Mouse (Mus musculus) retina, postnatal 7 days (tissue): Measurements from ENCODE around the gene Pcx.

Source experiments
- DNase-seq: peaks from one replicate; pipeline ENCODE4 v3.0.0-alpha.2; 2012; ENCODE audit warnings: low read depth, low spot score

Pcx gene

DNA sequence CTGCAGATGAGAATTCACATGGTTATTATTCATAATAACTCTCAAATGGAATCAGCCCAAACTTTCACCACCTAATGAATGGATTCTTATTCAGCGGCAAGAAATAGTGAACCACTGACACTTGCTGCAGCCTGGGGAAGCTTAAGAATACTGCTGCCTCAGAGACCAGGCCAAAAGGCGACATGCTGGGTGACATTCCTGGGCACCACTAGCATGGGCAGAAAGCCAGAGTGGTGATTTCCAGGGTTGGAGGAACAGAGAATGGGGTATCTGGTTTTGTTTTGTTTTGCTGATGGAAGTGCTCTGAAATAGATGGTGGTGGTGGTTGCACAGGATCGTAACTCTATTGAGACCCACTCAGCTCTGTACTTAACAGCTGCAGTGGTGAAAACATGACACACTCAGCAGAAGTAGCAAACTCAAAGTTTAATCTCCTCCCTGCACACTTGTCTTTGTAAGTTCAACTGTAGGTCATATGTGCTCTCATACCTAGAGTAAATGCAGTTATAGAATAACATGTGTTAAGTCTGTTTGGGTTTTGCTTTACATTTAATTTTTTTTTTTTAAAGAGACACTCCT, 38.1 kb downstream of the Pcx start:
- no peak for DNase-seq

DNA sequence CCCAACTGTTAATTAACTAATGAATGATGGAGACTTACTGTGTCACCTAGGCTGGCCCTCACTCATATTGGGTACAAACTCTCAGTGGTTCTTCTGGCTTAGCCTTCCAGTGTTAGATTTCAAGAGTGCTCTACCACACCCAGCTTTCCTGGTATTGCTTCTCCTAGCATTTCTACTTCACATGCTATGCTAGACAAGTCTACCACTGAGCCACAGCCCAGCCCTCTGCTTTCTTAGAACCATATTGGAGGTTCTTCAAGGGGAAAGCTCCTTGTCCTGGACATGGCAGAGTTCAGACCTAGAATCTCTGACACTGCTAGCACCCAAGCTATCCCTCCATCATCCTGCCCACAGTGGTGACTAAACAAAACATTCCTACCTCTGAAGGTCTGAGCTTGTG, 44.0 kb downstream of the Pcx start:
- no peak for DNase-seq

DNA sequence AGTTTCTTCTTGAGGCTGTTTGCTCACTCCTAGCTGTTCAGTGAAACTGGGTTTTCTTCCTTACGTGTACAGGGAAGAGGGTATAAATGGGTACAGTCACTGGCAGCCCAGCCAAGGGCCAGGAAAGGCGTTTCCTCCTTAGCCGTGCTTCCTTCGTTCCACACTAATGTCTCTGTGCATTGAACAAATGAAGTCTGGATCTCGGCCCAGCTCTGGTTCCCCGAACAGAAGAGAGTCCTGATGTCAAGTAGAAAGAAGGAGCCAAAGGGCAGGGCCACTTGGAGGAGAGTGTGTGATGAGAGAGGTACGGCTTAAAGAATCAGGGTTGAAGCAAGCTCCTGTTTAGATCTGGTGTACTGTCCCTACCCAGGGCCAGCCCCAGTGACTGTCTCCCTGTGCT, 44.8 kb downstream of the Pcx start:
- DNase-seq, result no peak

DNA sequence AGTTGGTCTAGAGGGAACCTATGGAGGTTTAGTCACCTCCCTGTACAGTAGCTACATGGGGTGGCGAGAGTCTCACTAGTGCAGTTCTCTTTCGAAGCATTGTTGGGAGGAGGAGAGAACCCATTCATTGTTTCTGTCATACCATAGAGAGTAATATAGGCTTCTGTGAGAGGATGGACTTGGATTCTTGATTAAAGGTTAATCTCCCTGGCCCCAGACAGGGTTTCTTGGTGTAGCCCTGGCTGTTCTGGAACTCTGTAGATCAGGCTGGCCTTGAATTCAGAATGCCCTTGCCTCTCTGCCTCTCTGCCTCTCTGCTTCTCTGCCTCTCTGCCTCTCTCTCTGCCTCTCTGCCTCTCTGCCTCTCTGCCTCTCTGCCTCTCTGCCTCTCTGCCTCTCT, 46.5 kb downstream of the Pcx start:
- DNase-seq, result no peak

DNA sequence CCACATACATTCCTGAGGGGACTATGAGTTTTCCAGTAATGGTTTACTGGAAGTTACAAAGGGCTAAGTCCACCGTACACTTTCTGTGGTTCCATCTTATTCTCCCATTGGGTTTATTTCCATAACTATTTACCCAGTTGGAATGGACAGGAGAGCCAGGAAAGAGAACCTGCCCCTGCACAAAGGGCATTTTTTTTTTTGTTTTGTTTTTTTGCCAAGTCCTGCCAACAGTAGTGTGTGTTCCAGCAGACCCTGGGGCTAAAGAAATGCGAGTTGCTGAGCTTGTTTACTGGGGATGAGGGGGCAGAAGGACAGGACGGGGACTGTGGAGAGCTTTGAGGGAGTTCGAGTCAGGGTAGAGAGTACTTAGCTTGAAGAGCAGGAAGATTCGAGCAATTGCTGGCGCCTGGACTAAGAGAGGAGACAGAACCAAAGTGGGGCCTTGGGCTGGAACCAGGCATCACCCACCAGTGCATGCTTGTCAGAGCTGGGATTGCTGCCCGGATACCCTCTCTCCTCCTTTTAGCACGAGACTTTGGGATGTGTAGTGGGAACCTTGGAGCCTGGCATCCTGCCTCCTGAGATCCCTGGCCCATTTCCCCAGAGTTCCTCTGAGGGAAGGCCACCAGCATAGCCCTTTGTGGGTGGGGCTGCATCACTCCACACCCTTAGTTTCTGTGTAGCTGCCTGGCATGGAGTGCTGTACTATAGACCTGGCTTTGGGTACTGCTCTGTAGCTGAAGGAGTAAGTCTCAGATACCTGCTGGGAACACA, 47.7 kb downstream of the Pcx start:
- DNase-seq, result no peak

DNA sequence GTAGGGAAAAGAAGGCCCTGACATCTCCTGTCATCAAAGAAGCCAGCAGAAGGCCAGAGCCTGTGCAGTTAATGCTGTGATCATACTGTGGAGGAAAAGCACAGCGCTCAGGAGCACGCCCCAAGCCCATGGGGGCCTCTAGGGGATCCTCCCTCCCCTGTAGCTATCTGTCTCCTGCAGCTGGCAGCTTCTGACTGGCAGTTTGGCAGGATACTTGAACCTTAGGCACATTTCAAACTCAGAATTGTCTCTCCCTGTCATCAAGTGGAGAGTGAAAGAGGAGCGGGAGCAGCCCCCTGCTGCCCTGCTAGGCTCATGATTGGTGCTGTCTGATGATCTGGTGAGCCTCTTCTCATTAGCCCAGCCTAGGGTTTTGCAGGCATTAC, 48.3 kb downstream of the Pcx start:
- no peak for DNase-seq

DNA sequence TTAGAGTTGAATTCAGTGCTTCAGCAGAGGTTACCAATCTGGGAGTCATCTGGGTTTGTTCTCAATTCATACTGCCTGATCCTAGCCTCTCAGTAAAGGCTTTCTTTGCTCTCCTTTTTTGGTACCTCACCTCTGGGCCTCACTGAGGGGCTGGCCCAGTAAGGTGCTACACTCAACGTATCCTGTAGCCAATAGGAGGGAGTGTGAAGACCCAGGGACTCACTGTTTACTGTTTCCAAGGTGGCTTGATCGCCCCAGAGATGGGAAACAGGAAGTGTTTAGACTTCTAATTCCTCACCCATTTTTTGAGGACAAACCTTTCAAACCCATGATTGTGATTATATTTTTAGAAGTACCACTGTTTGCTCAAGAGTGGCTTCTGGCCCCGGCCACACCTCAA, 48.7 kb downstream of the Pcx start:
- DNase-seq, result no peak

DNA sequence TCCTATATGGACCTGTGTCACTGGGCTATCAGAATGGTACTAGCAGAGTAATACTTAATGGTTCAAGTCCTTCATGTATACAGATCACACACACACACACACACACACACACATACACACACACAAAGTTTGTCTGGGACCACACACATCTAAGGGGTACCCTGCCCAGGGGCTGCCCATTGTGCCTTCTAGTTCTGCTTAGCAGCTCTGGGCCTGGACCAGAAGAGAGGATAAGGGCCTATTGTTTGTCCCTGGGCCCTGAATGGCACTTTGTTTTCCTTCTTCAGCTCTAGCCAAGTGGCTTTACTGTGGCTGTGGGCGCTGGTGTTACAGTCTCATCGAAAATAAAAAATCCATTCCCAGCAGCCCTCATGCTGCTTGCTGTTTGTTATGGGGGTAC, 49.3 kb downstream of the Pcx start:
- no peak for DNase-seq

DNA sequence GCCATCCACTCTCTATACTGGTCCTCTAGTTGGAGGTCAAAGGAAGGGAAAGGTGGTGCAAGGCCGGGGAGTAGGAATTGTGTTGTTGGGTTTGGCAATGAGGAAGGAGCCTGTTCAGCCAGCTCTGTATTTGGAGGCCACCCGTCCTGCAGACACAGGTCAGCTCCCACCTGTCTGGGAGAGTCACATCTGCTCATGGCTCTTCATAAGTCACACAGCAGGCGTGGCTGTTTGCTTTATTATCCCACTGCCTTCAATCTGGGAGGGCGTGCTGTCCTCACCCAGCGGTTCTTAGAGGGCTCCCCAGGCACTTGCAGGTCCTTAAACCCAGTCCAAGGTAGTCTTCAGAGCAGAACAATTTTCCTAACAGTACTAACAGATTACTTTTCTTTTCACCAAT, 49.9 kb downstream of the Pcx start:
- DNase-seq, result no peak

DNA sequence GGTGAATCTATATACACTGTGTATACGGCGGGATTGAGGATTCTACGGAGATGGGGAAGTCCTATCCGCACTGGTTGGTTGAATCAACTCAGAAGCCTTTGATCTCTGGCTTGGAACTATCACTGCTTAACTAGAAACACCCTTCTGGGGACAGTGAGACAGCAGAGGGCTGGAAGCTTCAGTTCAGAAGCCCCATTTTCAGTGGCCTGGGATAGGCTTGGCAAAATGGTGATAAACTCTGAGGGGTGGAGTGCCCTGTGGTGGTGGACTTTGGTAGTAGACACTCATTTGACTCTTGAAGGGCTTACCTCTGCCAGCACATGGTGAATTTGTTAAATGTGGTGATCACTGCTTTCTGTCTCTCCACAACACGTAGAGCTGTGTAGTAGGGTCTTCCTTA, 55.4 kb downstream of the Pcx start:
- DNase-seq, result no peak

DNA sequence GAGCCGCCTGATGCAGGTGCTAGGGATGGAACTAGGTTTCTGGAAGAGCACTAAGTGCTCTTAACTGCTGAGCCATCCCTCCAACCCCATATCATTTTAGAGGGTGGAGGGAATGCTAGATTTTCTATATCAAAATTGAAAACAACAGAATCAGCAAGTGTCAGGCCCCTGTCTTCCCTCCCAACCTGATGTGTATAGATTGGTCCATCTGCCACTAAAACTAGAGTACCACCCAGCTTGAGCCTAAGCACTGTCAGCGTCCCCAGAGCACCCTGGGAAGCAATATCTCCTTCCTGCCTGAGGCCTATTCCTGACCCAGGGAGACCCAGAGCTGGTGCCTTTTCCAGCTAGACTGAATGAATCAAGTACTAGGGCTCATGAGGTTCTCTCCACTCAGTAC, 56.6 kb downstream of the Pcx start:
- no peak for DNase-seq

DNA sequence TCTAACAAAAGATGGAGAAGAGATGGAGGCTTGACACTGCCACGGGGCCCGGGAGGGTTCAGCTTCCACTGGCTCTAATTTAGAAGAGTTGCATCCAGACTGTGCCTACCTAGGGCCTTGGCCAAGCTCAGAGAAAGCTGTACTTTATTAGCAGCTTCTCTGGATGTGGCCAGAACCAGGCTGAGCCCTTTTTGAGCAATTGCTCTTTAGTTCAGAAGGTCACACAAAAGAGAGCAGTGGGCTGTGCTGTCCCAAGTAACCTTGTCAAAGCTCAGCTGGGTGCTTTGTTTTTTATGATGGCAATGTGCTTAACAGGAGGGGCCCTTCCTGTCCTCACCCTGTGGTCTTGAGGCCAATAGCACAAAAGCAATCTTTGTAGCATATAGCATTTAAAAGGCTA, 57.4 kb downstream of the Pcx start:
- no peak for DNase-seq

DNA sequence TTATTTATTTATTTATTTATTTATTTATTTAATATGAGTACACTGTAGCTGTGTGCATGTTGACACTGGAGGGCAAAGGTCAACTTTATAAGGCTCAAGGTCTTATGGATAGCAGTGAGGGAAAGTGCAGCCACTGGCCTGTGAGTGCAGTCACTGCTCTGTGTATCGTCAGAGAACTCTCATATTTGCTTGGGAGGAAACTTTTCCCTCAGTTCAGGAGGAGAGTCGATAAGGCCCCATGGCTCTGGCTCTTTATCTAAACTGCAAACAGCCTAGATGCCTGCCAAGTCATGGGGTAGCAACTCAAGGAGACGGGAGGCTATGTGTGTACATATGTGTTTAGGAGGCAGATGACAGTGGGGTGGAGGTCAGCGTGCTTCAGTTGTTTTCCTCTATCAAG, 58.6 kb downstream of the Pcx start:
- no peak for DNase-seq

DNA sequence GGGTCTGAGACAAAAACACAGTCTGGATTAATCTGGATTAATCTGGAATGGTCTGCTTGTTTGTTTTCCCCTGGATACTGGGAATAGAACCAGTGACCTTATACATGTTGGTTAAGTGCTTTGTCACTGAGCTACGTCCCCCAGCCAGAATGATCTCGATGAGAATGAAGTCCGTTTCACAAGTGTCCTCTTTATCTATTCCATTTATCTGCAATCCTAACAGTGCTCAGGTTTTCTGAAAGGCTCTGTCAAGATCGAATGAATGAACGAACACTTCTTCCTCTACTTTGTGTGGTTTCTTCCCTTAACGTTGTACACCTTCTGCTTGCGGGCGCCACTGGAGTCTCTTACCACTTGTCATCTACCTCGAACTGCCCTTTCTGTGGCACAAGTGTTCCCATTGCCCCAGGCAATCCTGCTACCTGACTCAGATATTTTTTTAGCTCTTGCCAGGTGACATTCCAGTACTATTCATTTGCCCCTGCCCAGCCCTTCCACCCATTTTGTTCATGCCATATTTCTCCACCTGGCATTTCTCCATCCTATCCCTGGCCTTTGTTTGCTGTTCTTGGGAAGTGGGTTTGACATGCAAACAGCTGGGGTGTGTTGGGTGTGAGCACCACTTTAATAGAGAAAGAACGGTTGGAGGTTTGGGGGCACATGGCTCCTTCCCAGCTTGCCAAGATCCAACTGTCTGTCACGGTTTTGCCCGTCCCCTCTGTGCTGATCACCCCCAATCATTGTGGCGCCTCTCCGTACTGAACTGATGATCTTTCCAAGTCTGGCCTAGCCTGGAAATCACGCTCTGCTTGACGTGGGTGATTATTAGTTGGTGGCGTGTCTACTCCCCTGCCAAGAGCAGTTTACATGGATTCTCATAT, 59.3 kb downstream of the Pcx start:
- no peak for DNase-seq

DNA sequence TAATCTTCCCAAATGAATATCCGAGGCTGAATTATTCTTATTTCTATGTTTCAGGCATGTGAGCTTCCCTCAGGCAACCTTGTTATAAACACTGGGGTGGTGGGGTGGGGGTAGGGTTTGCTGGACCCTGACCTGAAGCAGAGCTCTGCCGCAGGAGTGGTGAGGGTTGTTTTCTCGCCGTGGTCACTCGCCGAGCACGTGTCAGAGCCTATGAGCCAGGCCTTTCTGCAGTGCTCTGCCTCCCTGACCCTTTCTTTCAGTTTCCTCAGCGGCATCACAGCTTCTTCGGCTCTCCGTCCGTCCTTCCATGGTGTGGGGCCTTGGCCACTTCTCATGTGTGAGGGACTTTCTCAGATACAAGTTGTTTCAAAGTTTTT, 60.0 kb downstream of the Pcx start:
- DNase-seq, result no peak

DNA sequence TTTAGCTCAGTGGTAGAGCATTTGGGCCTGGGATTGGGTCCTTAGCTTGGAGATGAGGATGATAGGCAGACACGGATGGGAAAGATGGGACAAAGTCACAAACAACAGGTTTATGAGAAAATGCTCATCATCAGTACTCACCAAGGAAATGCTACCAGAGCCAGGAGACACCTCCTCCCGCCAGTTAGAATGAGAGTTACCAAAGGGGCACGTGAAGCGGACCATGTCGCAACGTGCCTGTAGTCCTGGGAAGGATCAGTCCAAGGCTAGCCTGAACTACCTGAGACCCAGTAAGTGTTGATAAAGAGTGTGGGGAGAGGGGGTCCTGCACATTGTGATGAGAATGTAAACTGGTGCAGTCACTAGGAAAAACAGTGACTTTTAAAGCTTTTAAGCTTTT, 60.5 kb downstream of the Pcx start:
- no peak for DNase-seq

DNA sequence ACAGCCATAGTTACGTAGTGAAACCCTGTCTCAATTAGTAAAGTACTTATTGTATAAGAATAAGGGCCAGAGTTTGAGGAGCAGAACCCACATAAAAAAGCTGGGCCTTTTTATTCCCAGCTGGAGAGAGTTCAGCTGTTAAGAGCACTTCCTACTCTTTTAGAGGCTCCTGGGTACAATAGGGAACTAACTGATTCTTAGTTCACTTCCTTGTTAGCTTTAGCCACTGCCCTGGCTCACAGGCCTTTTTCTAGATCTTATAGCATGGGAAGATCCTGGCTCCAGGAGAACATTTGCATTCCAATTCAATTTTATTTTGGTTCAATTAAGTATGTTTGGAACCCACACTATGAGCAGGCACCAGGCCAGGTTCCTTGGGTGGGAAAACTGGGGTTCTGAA, 61.4 kb downstream of the Pcx start:
- no peak for DNase-seq

DNA sequence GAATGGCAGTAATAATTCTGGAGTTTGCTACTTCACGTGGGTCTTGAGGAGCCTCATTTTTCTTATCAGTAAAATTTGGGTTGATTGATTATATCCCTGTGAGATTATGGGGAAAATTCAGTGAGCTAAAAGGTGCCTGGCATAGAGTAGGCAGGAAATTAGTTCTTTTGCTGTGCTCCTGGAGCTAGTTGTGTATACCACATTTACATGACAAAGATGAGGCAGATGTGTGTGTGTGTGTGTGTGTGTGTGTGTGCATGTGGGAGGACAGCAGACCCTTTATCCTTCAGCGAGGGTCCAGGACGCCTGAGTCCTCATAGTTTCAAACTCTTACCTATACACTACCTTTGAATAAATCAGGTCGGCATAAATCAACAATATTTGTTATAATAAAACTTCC, 61.8 kb downstream of the Pcx start:
- DNase-seq, result no peak

DNA sequence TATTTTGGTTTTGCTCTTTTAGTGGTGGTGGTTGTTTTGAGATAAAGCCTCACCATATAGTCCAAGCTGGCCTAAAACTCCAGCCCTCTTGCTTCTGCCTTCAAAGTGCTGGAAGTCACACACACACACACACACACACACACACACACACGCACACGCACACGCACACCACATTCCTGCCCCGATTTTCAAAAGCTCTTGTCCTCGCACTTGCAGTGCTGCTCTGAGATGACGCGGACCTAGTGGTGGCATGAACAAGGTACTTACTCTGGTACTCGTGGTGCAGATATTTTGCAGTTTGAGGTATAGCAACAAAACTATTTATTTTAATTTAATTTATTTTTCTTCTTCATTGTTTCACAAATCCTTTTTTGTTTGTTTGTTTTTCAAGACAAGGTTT, 62.2 kb downstream of the Pcx start:
- no peak for DNase-seq

DNA sequence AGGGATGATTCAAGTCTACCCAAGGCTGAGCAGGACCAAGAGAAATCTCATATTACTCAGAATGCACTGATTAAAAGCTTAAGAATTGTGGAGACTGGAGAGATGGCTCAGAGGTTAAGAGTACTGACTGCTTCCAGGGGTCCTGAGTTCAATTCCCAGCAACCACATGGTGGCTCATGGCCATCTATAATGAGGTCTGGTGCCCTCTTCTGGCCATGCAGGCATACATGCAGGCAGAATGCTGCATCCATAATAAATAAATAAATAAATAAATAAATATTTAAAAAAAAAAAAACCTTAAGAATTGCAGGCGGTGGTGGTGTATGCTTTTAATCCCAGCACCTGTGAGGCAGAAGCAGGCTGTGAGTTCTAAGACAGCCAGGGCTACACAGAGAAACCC, 63.0 kb downstream of the Pcx start:
- no peak for DNase-seq

DNA sequence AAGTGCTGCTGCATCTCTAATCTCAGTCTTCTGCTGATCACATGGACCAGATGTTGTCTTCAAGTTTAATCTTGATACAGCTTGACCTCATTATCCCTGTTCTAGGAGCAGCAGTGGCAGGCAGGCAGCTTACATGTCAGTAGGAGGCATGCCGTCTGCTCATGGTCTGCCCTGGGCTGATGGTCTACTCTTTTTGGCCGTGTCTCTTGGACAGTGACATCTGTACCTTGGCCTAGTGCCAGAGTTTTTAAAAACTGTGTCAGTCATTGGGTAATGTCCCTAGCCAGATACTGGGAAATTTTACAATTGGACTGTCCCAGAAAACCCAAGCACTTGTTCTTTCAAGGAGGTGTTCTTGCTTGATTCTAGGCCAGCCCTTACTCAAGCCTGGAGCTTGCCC, 68.5 kb downstream of the Pcx start:
- no peak for DNase-seq

DNA sequence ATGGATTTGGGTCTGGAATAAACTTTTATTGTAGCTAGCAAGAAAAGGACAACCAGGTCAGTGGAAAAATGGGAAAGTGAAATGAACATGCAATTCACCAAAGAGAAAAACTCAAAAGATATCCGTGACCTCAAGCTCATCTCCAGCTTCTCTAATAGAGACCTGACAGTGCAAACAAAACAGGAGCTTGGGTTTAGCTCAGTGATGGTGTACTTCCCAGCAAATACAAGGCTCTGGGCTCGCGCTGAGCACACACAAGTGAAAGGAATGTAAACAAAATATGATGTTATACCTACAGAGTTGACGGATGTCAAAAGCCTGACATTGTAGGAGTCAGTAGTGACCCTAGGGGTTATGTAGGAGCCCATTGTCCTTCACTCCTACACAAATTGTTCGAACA, 69.0 kb downstream of the Pcx start:
- no peak for DNase-seq

DNA sequence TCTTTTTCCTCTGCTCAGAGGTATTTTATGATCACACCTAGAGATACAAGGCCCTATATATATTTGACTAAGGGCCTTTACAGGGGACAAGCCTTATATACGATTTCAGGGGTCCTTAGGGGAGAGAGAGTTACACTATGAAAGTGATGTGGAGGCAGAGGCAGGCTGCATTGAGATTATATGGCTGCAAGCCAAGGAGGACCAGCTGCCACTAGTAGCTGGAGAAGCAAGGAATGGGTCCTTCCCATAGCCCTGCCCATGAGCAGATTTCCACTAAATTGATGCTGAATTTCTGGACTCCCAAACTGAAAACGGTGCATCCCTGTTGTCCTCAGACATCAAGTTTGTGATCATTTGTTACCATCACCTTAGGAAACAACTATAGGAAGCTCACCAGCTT, 73.6 kb downstream of the Pcx start:
- no peak for DNase-seq
